Mouse (Mus musculus): Measurements from ENCODE around the gene Plagl1.
"Not testable (repeated sequence)": the region's sequence is repeated elsewhere in the genome, so short reads cannot be mapped to it uniquely, and the experiment has no call there.

Gene Plagl1

GRCm38 (mm10) chr10:13060021-13060668 is at the start of gene Plagl1:
Gene Plagl1, plus strand, starts transcription at chr10:13060504.
- no peak for DNase-seq (ENCODE audit: low read depth, low spot score)
- Histone ChIP-seq H3K36me3 (ENCODE audit: control insufficient read depth, insufficient read depth, low read length, poor library complexity, severe bottlenecking) (no peaks in the 10 kb centered on the region), H3K27me3 (ENCODE audit: control insufficient read depth, insufficient read depth, low read length, poor library complexity, severe bottlenecking) (no peaks in the 10 kb centered on the region)

GRCm38 (mm10) chr10:13014026-13014425 is 46.3 kb upstream of the Plagl1 start:
- H3K27me3 ChIP-seq (ENCODE audit: control insufficient read depth, insufficient read depth, low read length, poor library complexity, severe bottlenecking): no peaks in the 10 kb centered on the region
- DNase-seq (ENCODE audit: low read depth, low spot score): no peak
- H3K36me3 ChIP-seq (ENCODE audit: control insufficient read depth, insufficient read depth, low read length, poor library complexity, severe bottlenecking): no peaks in the 10 kb centered on the region

- Histone ChIP-seq H3K36me3 (ENCODE audit: control insufficient read depth, insufficient read depth, low read length, poor library complexity, severe bottlenecking) (no peaks in the 10 kb centered on the region), H3K27me3 (ENCODE audit: control insufficient read depth, insufficient read depth, low read length, poor library complexity, severe bottlenecking) (no peaks in the 10 kb centered on the region)
- DNase-seq (ENCODE audit: low read depth, low spot score): peak; percentile 82
Observed at GRCm38 (mm10) chr10:13016573-13016972, 43.7 kb upstream of the Plagl1 start.

- DNase-seq (ENCODE audit: low read depth, low spot score): peak; percentile 35
- no peaks in the 10 kb centered on the region; the same call in 1 of the 2 replicates for H3K27me3 ChIP-seq (ENCODE audit: control insufficient read depth, insufficient read depth, low read length, poor library complexity, severe bottlenecking)
- no peaks in the 10 kb centered on the region for H3K36me3 ChIP-seq (ENCODE audit: control insufficient read depth, insufficient read depth, low read length, poor library complexity, severe bottlenecking)
Observed at GRCm38 (mm10) chr10:13018510-13018909, 41.8 kb upstream of the Plagl1 start.

GRCm38 (mm10) chr10:13019026-13019425 is 41.3 kb upstream of the Plagl1 start:
- Histone ChIP-seq H3K27me3 (ENCODE audit: control insufficient read depth, insufficient read depth, low read length, poor library complexity, severe bottlenecking) (no peaks in the 10 kb centered on the region; the same call in 1 of the 2 replicates), H3K36me3 (ENCODE audit: control insufficient read depth, insufficient read depth, low read length, poor library complexity, severe bottlenecking) (no peaks in the 10 kb centered on the region)
- no peak for DNase-seq (ENCODE audit: low read depth, low spot score)

- no peaks in the 10 kb centered on the region; the same call in 1 of the 2 replicates for H3K27me3 ChIP-seq (ENCODE audit: control insufficient read depth, insufficient read depth, low read length, poor library complexity, severe bottlenecking)
- DNase-seq (ENCODE audit: low read depth, low spot score): no peak
- H3K36me3 ChIP-seq (ENCODE audit: control insufficient read depth, insufficient read depth, low read length, poor library complexity, severe bottlenecking): no peaks in the 10 kb centered on the region
Observed at GRCm38 (mm10) chr10:13022103-13022502, 38.2 kb upstream of the Plagl1 start.

- H3K36me3 ChIP-seq (ENCODE audit: control insufficient read depth, insufficient read depth, low read length, poor library complexity, severe bottlenecking); H3K27me3 ChIP-seq (ENCODE audit: control insufficient read depth, insufficient read depth, low read length, poor library complexity, severe bottlenecking); DNase-seq (ENCODE audit: low read depth, low spot score): not testable (repeated sequence)
Observed at GRCm38 (mm10) chr10:13023985-13024384, 36.3 kb upstream of the Plagl1 start.

GRCm38 (mm10) chr10:13027702-13028101 is 32.6 kb upstream of the Plagl1 start:
- Histone ChIP-seq H3K27me3 (ENCODE audit: control insufficient read depth, insufficient read depth, low read length, poor library complexity, severe bottlenecking) (no peaks in the 10 kb centered on the region; the same call in 1 of the 2 replicates), H3K36me3 (ENCODE audit: control insufficient read depth, insufficient read depth, low read length, poor library complexity, severe bottlenecking) (no peaks in the 10 kb centered on the region)
- DNase-seq (ENCODE audit: low read depth, low spot score): no peak

GRCm38 (mm10) chr10:13028215-13028614 is 32.1 kb upstream of the Plagl1 start:
- H3K27me3 ChIP-seq (ENCODE audit: control insufficient read depth, insufficient read depth, low read length, poor library complexity, severe bottlenecking): no peaks in the 10 kb centered on the region
- H3K36me3 ChIP-seq (ENCODE audit: control insufficient read depth, insufficient read depth, low read length, poor library complexity, severe bottlenecking): no peaks in the 10 kb centered on the region
- no peak for DNase-seq (ENCODE audit: low read depth, low spot score)

- no peak for DNase-seq (ENCODE audit: low read depth, low spot score)
- no peaks in the 10 kb centered on the region for H3K36me3 ChIP-seq (ENCODE audit: control insufficient read depth, insufficient read depth, low read length, poor library complexity, severe bottlenecking)
- no peaks in the 10 kb centered on the region for H3K27me3 ChIP-seq (ENCODE audit: control insufficient read depth, insufficient read depth, low read length, poor library complexity, severe bottlenecking)
Observed at GRCm38 (mm10) chr10:13029416-13029815, 30.9 kb upstream of the Plagl1 start.

- Histone ChIP-seq H3K27me3 (ENCODE audit: control insufficient read depth, insufficient read depth, low read length, poor library complexity, severe bottlenecking) (no peaks in the 10 kb centered on the region), H3K36me3 (ENCODE audit: control insufficient read depth, insufficient read depth, low read length, poor library complexity, severe bottlenecking) (no peaks in the 10 kb centered on the region)
- no peak for DNase-seq (ENCODE audit: low read depth, low spot score)
Observed at GRCm38 (mm10) chr10:13035270-13035669, 25.0 kb upstream of the Plagl1 start.

- DNase-seq (ENCODE audit: low read depth, low spot score): no peak
- no peaks in the 10 kb centered on the region for H3K36me3 ChIP-seq (ENCODE audit: control insufficient read depth, insufficient read depth, low read length, poor library complexity, severe bottlenecking)
- H3K27me3 ChIP-seq (ENCODE audit: control insufficient read depth, insufficient read depth, low read length, poor library complexity, severe bottlenecking): no peaks in the 10 kb centered on the region
Observed at GRCm38 (mm10) chr10:13039637-13040174, 20.6 kb upstream of the Plagl1 start.

GRCm38 (mm10) chr10:13044659-13045058 is 15.6 kb upstream of the Plagl1 start:
- Histone ChIP-seq H3K27me3 (ENCODE audit: control insufficient read depth, insufficient read depth, low read length, poor library complexity, severe bottlenecking) (no peaks in the 10 kb centered on the region), H3K36me3 (ENCODE audit: control insufficient read depth, insufficient read depth, low read length, poor library complexity, severe bottlenecking) (no peaks in the 10 kb centered on the region)
- no peak for DNase-seq (ENCODE audit: low read depth, low spot score)

- Histone ChIP-seq H3K36me3 (ENCODE audit: control insufficient read depth, insufficient read depth, low read length, poor library complexity, severe bottlenecking) (no peaks in the 10 kb centered on the region), H3K27me3 (ENCODE audit: control insufficient read depth, insufficient read depth, low read length, poor library complexity, severe bottlenecking) (no peaks in the 10 kb centered on the region)
- no peak for DNase-seq (ENCODE audit: low read depth, low spot score)
Observed at GRCm38 (mm10) chr10:13047816-13048215, 12.5 kb upstream of the Plagl1 start.

- no peak for DNase-seq (ENCODE audit: low read depth, low spot score)
- H3K27me3 ChIP-seq (ENCODE audit: control insufficient read depth, insufficient read depth, low read length, poor library complexity, severe bottlenecking): no peaks in the 10 kb centered on the region
- H3K36me3 ChIP-seq (ENCODE audit: control insufficient read depth, insufficient read depth, low read length, poor library complexity, severe bottlenecking): no peaks in the 10 kb centered on the region
Observed at GRCm38 (mm10) chr10:13056863-13057381, 3.4 kb upstream of the Plagl1 start.

Measured in splenic B cell, adult 2 months (primary cell).